Mouse (Mus musculus) adrenal gland, postnatal 36 days (tissue): ENCODE data around the gene Dchs2. TPM values are rescaled to one million over a fixed set of nuclear protein-coding genes. Genes with fewer than 3 reads are reported as not detected.

Source experiments
- DNase-seq, 2 experiments: peaks; one replicate each; pipeline ENCODE4 v3.0.0; 2021; ENCODE audit warnings: mixed read lengths in 1 of 2
- total RNA-seq, 2 experiments: library from RNA; stranded (reverse); gene quantifications; 2 replicates each; pipeline ENCODE4 v1.2.3; 2021

Dchs2 gene
- total RNA-seq, 2 experiments from 2014 or later = 0.46 to 0.73 TPM

DNA sequence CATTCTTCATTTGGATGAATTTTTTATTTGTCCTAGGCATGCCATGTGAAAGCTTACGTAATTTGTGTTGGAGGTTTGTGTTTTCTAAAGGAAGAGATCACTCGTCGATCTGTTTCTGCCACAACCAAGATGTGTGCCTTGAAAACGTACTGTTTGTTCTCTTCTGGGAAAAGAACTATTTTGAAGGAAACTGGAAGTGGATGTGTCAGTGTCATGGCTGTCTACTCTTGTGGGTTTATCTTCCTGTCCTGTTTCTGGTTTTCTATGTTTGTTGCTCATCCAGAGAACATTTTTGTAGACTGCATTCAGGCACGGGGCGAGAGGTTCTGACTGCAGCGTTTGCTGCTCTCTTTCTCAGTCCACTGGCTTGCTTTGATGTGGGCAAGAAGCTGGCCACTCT lies 124.2 kb downstream of the Dchs2 start:
- DNase-seq = peak in 1 of 2 experiments; percentile 12

DNA sequence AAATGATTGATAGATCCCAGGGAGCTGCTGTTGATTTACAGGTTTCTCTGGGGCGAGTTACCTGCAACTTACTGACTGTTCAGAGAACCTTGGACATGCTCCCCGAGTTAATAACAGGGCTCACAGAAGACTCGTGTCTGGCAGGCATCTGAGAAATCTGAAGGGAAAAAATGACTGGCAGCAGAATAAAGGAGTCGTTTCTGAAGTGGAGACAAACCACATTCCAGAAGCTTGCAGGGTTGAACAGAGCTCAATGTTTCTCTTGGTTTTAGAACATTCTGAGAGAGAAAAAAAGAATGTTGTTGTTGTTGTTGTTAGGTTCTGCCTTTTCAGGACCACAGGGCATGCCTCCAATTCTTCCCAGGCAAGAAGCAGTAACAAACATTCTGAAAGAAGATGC lies 131.7 kb downstream of the Dchs2 start:
- no peak for DNase-seq

DNA sequence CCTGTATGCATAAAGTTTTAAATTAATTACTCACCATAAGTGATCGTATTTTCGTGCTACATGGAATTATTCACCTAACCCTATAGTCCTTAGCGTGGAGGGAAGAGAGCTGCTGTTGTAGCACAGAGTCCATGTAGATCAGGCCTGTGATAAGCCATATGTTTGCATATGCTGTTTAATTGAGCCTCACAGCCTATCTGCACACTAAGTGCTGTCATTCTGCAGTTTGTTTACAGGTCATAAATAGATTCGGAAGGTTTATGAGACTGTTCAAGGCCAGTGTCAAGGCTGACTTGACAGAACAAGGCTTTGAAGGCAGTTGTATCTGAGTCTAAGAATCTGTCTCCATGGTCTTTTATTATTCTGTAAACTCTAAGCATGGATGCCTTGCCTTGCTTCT lies 138.3 kb downstream of the Dchs2 start:
- no peak for DNase-seq

DNA sequence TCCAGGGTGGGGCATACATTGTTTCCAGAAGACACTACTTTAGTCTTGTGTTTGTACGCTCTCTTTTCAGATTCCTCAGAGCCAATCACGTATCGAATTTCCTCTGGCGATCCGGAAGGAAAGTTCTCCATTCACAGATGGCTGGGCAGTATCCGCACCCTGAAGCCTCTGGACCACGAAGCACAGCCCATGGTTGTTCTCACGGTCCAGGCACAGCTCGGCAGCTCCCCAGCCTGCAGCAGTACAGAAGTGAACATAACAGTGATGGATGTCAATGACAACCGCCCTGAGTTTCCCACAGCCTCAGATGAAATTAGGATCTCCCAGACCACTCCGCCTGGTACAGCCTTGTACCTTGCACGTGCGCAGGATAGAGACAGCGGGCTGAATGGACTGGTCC lies 142.5 kb downstream of the Dchs2 start:
- no peak for DNase-seq

DNA sequence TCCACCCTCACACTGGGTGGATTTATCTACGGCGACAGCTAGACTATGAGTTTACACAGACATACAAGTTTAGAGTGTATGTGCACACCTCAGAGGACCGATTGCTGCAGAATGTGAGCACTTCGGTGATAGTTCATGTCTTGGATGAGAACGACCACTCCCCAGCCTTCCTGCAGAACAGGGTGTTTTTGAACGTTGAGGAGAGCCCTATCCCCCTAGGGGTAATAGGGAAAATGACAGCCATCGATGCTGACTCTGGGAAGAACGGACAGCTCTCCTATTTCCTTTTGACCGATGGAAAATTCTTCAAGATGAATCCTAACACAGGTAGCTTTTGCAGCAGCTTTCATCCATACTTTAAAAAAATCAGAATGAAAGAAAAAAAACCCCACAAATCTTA lies 143.2 kb downstream of the Dchs2 start:
- DNase-seq = no peak

DNA sequence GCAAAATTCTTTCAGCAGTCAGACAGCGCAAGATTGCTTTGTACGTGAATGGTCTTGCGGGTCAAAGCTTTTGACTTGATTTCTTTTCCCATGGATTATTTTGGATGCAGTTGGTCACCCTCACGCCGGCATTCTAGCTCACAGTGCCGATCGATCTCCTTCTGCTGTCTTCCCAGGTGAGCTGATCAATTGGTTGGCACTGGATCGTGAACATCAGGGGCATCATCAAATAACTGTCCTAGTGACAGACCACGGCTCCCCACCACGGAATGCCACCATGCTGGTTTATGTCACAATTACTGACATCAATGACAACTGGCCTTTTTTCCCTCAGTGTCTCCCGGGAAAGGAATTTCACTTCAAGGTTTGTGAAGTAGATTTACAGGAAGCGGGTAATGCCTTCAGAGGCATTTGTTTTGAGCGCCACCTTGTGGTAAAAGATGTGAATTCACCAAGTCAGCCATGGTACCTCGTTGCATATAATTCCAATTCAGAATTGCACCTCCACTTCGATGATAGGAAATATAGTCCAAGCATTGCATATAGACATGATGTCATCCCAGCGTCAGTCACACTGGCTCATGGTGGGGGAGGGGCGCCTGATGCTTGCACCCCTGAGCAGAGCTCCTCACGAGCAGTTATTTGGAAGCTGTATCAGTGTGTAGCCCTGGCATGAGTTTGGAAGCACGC lies 146.0 kb downstream of the Dchs2 start:
- DNase-seq = peak; percentile 52 to 62

DNA sequence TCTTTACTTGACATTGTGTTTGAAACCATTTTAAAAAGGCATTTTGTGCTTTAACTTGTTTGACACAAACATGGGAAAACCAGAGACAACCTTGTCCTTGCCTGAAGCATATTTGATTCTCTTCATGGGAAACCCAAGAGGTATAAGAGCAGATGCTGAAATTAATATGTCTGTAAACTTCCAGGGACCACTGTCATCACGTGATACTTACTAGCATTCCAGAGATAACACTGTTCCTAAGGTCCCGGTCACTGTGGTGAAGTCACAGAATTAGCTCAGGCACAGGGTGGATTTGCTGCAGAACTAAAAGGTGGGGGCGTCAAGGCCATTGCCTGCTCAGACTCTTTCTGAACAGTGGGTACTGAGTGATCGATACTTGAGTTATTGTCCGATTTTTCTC lies 148.0 kb downstream of the Dchs2 start:
- no peak for DNase-seq

DNA sequence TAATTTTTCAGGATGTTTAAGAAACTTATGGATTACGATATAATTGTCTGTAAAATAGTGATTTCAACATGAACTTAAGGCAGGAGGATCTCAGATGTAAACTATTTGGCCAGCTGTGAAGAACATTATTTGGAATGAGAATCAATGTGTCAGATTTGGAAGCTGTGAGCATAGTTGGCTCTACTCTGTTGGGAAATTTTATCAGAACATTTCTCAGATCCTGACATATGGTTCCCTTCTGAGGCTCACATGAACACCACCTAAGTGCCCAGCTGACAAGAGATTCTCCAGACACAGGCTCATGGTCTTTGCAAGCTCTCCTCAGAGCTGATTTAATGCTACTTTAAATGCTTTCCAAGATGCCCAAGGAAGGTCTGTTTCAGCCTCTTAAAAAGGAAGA lies 156.1 kb downstream of the Dchs2 start:
- no peak for DNase-seq

DNA sequence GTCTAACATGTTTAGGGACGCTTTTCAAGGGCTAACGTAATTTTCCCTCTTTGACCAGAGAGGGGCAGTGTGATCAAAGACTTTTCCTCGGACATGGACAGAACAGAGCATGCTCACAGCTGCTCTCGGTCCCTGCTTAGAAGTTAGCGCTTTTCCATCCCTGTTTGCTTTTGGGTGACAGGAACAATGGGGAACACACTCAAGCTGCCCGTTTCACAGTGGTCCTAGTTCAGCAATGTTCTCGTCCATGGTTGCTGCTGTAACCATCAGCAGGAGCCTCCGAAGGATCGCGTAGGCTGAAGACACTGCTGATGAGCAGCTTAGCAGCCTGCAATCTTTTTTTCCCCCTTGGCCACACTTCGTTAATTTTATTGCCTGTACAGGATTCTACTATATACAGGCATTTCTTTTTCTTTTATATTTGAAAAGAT lies 159.2 kb downstream of the Dchs2 start:
- DNase-seq = peak; percentile 41 to 57

DNA sequence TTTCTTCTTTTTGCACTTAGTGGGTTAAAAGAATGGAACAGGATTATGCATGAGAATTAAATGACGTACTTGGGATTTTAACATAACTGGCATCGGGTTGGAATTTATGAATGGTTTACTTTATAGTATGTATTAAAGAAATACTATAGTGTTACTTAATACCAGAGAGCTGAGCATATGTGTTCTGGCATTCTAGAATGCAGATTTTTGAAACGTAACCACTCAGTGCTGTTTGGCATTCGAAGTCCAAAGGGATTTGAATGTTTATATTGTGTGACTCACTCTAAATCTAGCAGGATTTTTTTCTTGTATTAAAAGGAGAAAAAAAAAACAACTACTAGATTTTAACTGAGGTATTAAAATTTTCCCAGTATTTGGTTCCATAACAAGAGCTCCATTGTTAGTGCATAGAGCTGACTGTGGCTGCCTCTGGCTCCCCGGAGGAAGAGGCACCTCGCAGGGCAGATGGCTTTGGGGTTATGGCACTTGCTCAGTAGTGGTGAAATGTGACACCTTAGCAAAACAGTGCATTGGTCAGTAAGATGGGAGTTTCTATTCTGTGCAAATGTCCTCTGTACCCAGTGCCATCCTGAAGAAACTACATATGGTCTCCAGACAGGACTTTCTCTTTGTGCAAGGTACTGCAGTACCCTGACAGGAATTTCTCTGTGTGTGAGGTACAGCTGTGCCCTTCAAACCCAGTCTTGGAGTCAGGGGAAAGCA lies 160.5 kb downstream of the Dchs2 start:
- DNase-seq = no peak

DNA sequence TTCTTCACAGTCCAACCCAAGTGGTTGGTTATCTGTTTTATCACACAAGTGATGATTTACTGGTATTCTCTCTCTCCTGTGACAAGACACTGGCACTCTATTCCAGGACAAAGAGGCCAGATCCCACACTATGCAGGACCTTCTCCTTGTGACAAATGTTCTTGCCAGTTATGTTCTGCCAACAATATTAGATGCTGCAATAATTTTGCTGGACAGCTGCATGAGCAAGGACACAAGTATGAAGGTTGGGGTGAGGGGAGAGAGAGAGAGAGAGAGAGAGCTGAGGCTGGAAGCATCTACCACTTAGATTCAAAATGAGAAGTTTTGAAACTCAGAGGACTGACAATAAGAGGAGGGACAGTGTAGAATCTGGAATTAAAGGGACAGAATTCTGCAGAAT lies 162.7 kb downstream of the Dchs2 start:
- DNase-seq = no peak

DNA sequence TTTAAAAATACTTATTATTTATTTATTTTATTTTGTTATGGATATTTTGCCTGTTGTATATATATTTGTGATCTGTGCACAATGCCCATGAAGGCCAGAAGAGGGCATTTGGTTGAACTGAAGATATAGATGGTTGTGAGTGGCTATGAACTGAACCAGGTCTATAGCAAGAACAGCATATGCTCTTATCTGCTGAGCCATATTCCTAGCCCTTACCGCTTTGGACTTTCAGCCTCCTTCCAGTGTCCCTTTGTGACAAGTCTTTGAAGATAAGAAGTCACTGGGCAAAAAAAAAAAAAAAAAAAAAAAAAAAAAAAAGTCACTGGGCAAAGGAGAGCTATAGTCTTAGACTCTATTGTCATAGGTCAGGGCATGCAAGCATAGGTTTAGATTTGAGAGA lies 163.2 kb downstream of the Dchs2 start:
- DNase-seq = no peak

DNA sequence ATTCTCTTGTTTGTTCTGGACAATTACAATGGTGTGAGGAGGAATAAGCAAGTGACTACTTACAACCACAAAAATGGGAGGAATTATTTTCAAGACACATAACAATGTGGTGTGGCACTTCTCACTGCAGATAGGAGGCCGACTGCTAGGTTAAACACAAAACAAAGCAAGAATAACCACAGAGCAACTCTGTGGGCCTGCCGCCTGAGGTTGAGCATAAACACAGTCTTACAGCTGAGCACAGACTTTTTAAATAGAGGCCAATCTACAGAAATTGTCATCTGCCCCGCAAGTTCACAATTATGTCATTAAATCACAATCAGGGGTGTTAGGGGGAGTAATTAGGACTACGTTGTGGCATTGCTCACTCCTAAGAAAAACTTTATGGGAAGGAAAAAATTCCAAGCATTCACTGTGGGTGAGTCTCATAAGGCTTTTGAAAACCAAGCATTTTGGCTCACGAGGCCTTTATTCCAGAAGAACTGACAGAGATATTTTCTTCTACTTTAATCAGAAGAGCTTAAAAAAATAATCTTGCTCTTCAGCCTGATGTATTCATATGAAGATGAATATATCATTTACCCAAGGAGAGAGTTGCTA lies 172.1 kb downstream of the Dchs2 start:
- DNase-seq = no peak

DNA sequence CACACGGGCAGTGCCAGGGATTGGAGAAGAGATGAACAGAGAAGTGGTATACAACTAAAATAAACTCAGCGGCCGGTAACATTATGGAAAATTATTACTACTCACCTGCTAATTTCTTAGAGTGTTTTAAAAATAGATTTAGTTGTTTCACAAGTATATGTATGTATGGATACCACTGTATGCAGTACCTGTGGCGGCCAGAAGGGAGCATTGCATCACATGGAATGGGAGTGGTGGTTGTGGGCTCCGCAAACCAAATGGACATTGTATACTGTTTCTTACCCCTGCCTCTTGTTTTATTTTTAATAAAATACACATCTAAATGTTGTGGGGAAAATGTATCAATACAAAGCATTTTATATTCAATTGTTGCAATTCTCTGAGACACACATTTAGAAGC lies 176.1 kb downstream of the Dchs2 start:
- DNase-seq = peak in 1 of 2 experiments; percentile 8

DNA sequence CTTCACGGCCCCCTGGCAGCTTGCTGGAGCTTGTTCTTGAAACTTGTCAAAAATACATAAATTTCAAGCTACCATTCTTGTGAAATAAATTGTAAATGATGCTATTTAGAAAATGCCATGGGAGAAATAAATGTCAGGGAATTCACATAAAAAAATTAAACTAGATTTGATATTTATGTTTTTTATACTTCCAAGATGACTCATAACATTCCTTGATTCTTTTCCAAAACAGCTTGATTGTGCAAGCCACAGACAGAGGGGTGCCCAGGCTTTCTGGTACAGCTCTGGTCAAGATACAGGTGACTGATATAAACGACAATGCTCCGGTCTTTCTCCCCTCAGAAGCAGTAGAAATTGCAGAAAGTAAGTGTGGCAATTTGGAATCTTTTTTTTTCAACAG lies 218.2 kb downstream of the Dchs2 start:
- peak in 1 of 2 experiments; percentile 2 for DNase-seq

DNA sequence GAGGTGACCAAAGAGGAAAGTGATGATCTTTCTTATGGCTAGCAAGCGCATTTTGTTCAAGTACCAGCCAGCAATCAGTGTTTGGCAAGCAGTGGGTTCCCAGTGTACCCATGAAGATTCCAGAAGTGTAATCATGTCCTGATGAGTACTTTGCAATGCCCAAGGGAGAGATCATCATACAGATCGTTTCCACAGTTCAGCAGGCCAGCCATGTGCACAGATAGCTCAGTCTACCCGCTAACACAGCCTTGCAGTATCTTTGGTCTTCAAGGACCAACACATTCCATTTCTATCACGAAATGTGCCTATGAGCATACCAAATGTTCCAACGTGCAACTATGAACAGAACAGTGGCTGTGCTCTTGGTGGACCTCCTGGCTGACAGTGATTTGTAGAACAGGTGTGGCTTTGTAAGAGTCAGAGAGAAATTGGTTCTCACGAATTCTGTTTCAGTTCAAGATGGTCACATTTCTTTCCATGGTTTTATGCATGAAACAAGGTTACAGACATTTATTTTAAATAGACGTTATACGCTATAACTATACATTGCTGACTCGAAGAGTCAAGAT lies 240.8 kb downstream of the Dchs2 start:
- DNase-seq = no peak

DNA sequence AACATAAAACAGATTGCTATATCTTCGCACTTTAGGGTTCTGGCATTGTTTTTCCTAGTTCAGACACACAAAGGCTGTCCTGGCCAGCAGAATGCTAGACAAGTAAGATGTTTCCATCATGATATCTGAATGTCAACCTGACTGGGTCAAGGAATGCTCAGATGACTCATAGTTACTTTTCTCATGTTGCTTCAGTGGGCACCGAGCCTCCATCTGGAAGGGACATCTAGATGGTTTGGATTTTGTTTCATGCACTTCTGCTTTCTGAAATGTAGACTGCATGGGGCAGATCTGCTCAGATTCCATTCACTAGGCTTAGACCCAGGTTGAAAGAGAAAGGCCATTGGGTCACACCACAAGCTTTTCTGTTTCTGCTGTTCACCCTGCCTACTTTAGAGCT lies 242.1 kb downstream of the Dchs2 start:
- no peak for DNase-seq

DNA sequence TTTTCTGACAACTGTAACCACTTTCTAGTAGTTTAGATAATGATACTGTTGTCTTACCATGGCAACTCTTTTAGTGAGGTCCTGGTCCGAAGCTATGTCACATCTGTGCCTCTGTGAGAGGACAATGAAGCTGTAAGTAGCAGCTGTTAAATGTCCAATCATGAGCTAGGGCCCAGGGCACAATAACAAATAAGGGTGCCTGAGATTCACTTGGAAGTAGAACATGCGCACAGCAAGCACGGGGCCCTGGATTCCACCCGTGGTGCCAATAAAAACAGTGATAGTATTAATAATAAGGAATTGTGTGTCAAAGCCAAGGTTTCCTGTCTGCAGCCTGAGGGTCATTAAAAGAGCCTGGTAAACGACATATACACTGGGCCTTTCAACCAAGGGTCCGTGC lies 246.6 kb downstream of the Dchs2 start:
- DNase-seq = no peak

DNA sequence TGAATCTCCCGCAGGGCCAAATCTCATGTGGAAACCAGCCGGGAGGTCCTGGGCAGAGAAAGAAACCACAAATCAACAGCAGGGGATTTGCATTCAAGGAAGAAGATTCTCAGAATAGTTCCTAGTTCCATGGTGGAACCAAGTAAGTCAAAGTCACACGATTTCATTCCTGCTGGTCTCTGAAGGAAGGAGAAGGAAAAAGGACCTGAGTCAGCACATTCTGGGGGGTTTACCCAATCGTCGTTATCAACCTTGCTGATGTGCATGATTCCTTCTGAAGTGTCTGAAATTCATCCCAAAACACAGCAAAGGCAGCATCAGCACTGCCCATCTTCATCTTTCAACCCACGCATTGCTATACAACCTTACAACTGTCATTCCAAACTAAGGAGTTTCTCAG lies 249.1 kb downstream of the Dchs2 start:
- no peak for DNase-seq
